Comparison of ENCODE assay signal across 12 mouse cellular contexts in genomic region chr14:59467798-59468197, GRCm38 (mm10). TPM values are rescaled to one million over a fixed set of nuclear protein-coding genes. Genes with fewer than 3 reads are reported as not detected.
A peak's percentile ranks its signal among the peaks of the same experiment; 100 is the strongest.
DNase-seq lines count a peak whose midpoint lies in the region; ATAC-seq and TF ChIP-seq lines count a peak whose summit lies in the region.
"Had no signal": no experiment of that assay in that cellular context is flagged by ENCODE, and none has a peak within 500 bp of the region (broad histone marks: within the 10 kb centered on the region; RNA-seq: fewer than 3 reads in every experiment).

No protein-coding gene starts in this region.

- peak; percentile 10; the same call in 1 of the 2 replicates for TF ChIP-seq CTCF in liver, embryonic 14.5 days (IDR thresholded peaks at IDR 0.05; ENCODE audit: low read depth)

- no peak overlapping the region for H3K27ac ChIP-seq in liver, embryonic 14.5 days
- H3K27ac ChIP-seq: embryonic facial prominence, embryonic 12.5 days; liver, embryonic 13.5 days had no signal

- DNase-seq in gastrocnemius, adult 18-20 months (ENCODE audit: low spot score) = peak; percentile 15
- no peak for DNase-seq in gastrocnemius, postnatal 25 days
- no peak for DNase-seq in liver, embryonic 14.5 days (ENCODE audit: low read depth in 3 of 3, low spot score in 3 of 3)
- DNase-seq in liver = no peak
- DNase-seq in ZHBTc4 (ENCODE audit: low read depth, low spot score) = peak; percentile 6
- DNase-seq in mesoderm, embryonic 11.5 days (ENCODE audit: low read depth, low spot score) = peak; percentile 6
- DNase-seq in c-Kit-positive CD71-positive TER-119-positive erythroid progenitor cells, embryonic 14.5 days (ENCODE audit: low spot score) = no peak
- DNase-seq in right cerebral cortex, adult 18-20 months = no peak
- DNase-seq: gastrocnemius, postnatal 36 days; liver, embryonic 13.5 days had no signal

- no peak for TF ChIP-seq EP300 in liver, embryonic 14.5 days (IDR thresholded peaks at IDR 0.05; ENCODE audit: low read depth)

- 0 out of 2 replicates have a peak, but pooled peaks cover 3% of the 10 kb centered on the region for H3K36me3 ChIP-seq in liver, embryonic 14.5 days (replicated peaks; ENCODE audit: control insufficient read depth, insufficient read depth, low read depth)
- H3K36me3 ChIP-seq: embryonic facial prominence, embryonic 12.5 days; liver, embryonic 13.5 days had no signal

- no peak overlapping the region for H3K4me3 ChIP-seq in liver, embryonic 14.5 days (ENCODE audit: insufficient read depth in 1 of 2, low read depth in 2 of 2, low read length in 2 of 2)
- H3K4me3 ChIP-seq: embryonic facial prominence, embryonic 12.5 days; liver, embryonic 13.5 days had no signal

- H3K4me2 ChIP-seq in liver, embryonic 14.5 days (ENCODE audit: low read depth) = no peak overlapping the region
- H3K4me2 ChIP-seq: embryonic facial prominence, embryonic 12.5 days; liver, embryonic 13.5 days had no signal

- no peak for ATAC-seq in liver, embryonic 14.5 days (ENCODE audit: insufficient read depth)
- ATAC-seq: intestine, embryonic 16.5 days had no signal

- H3K4me1 ChIP-seq in liver, embryonic 14.5 days (replicated peaks; ENCODE audit: control insufficient read depth in 2 of 2, insufficient read depth in 2 of 2, low read length in 1 of 2) = no peaks in the 10 kb centered on the region
- H3K4me1 ChIP-seq: embryonic facial prominence, embryonic 12.5 days had no signal

- H3K9me3 ChIP-seq in liver, embryonic 14.5 days (ENCODE audit: control insufficient read depth, low read length) = no peaks in the 10 kb centered on the region
- H3K9me3 ChIP-seq: embryonic facial prominence, embryonic 12.5 days; liver, embryonic 13.5 days had no signal

- no peak overlapping the region for H3K9ac ChIP-seq in liver, embryonic 14.5 days (replicated peaks)
- H3K9ac ChIP-seq: embryonic facial prominence, embryonic 12.5 days; liver, embryonic 13.5 days had no signal

- H3K27me3 ChIP-seq in liver, embryonic 14.5 days (ENCODE audit: control insufficient read depth, insufficient read depth, low read length) = no peaks in the 10 kb centered on the region
- H3K27me3 ChIP-seq: embryonic facial prominence, embryonic 12.5 days; liver, embryonic 13.5 days had no signal

- 47% methylated on average over 1 of the region's 1 CpGs for whole genome bisulfite sequencing in liver, embryonic 14.5 days (ENCODE audit: insufficient replicate concordance)

RNA-seq across cellular contexts. Expression of gene Cab39l, which starts 27.0 kb away (rescaled TPM):
- 10 to 100 TPM; 22.5 to 23.6 TPM for total RNA-seq in gastrocnemius, adult 18-20 months (2021)
- 10 to 100 TPM; 16.8 to 17.9 TPM for total RNA-seq in gastrocnemius, postnatal 25 days (2021)
- polyA plus RNA-seq in liver, embryonic 14.5 days (2012; rRNA removed) = 4.9 and 8.4 TPM in 2 replicates
- polyA plus RNA-seq in liver, embryonic 14.5 days (2014; fragmentation: Nextera tagmentation; extraction: Ambion mirVana) = 29.8 and 30.0 TPM in 2 replicates

RNA-seq across cellular contexts. Expression of gene Setdb2, which starts 27.1 kb away (rescaled TPM):
- total RNA-seq in gastrocnemius, adult 18-20 months (2021) = 1 to 10 TPM; 4.0 to 5.0 TPM
- 1 to 10 TPM; 2.9 to 6.0 TPM for total RNA-seq in gastrocnemius, postnatal 25 days (2021)
- 4.0 and 5.2 TPM in 2 replicates for polyA plus RNA-seq in liver, embryonic 14.5 days (2012; rRNA removed)
- polyA plus RNA-seq in liver, embryonic 14.5 days (2014; fragmentation: Nextera tagmentation; extraction: Ambion mirVana) = 6.9 and 8.4 TPM in 2 replicates

Comparison
In these comparisons a context has a peak if more than half of its experiments do, and no peak if none do; other contexts are left out.
1. DNase-seq: peak in gastrocnemius, adult 18-20 months (single experiment), ZHBTc4 (single experiment) and mesoderm, embryonic 11.5 days (single experiment); none in gastrocnemius, postnatal 25 days (single experiment), liver, embryonic 14.5 days (0 of 3), liver (single experiment), c-Kit-positive CD71-positive TER-119-positive erythroid progenitor cells, embryonic 14.5 days (single experiment) and right cerebral cortex, adult 18-20 months (single experiment).